Mouse (Mus musculus): Measurements from ENCODE around the gene Stk11.

GRCm38 (mm10) chr10:80161522-80162242 is 46.1 kb downstream of the Stk11 start:
- TF ChIP-seq GATA1 (IDR thresholded peaks at IDR 0.05; ENCODE audit: borderline replicate concordance, low read length) (no peak), CTCF (IDR thresholded peaks at IDR 0.05; ENCODE audit: low read depth, low read length) (no peak), TAL1 (conservative IDR thresholded peaks at IDR 0.05; ENCODE audit: low read depth, low read length) (no peak), POLR2AphosphoS5 (IDR thresholded peaks at IDR 0.05; ENCODE audit: insufficient replicate concordance, low read depth, low read length) (0 out of 2 replicates have a peak, but pooled peaks have one; percentile 1), GATA2 (IDR thresholded peaks at IDR 0.05; ENCODE audit: borderline replicate concordance, low read depth, low read length) (no peak)
